Mouse (Mus musculus): ENCODE data around the gene Olfr149. TPM values are rescaled to one million over a fixed set of nuclear protein-coding genes. Genes with fewer than 3 reads are reported as not detected.
A peak's percentile ranks its signal among the peaks of the same experiment; 100 is the strongest.
"Not testable (repeated sequence)": the region's sequence is repeated elsewhere in the genome, so short reads cannot be mapped to it uniquely, and the experiment has no call there.

Olfr149 gene
- polyA plus RNA-seq (2015; fragmentation: Nextera tagmentation; extraction: Ambion mirVana), result not detected in 2 replicates

GRCm38 (mm10) chr9:39707017-39707416 is at the start of gene Olfr149:
TSS of gene Olfr149 (minus strand) at chr9:39707117.
- Histone ChIP-seq H3K9me3 (replicated peaks; ENCODE audit: low read length) (no peaks in the 10 kb centered on the region), H3K4me2 (ENCODE audit: low read length) (no peak within 1 kb of the TSS), H3K4me1 (replicated peaks; ENCODE audit: insufficient read depth, low read length) (no peaks in the 10 kb centered on the region), H3K27me3 (ENCODE audit: insufficient read depth, low read length) (no peaks in the 10 kb centered on the region), H3K4me3 (replicated peaks; ENCODE audit: low read depth, low read length) (no peak within 1 kb of the TSS), H3K9ac (ENCODE audit: low read depth, low read length) (no peak within 1 kb of the TSS), H3K36me3 (ENCODE audit: insufficient read depth, low read length) (no peaks in the 10 kb centered on the region), H3K27ac (no peak within 1 kb of the TSS)
- DNase-seq (ENCODE audit: low spot score) (no peak), ATAC-seq (replicated peaks; ENCODE audit: low FRiP score, low read depth) (no peak)
- TF ChIP-seq CTCF (IDR thresholded peaks at IDR 0.05; ENCODE audit: low read depth), result no peak

GRCm38 (mm10) chr9:39746428-39746827 is 39.5 kb upstream of the Olfr149 start:
- Histone ChIP-seq H3K36me3 (ENCODE audit: insufficient read depth, low read length) (no peaks in the 10 kb centered on the region), H3K9me3 (replicated peaks; ENCODE audit: low read length) (no peaks in the 10 kb centered on the region), H3K4me3 (replicated peaks; ENCODE audit: low read depth, low read length) (no peak overlapping the region), H3K27ac (no peak overlapping the region), H3K9ac (ENCODE audit: low read depth, low read length) (no peak overlapping the region), H3K27me3 (ENCODE audit: insufficient read depth, low read length) (no peaks in the 10 kb centered on the region), H3K4me2 (ENCODE audit: low read length) (no peak overlapping the region), H3K4me1 (replicated peaks; ENCODE audit: insufficient read depth, low read length) (no peaks in the 10 kb centered on the region)
- 89% methylated on average over 1 of the region's 1 CpGs for WGBS
- no peak for TF ChIP-seq CTCF (IDR thresholded peaks at IDR 0.05; ENCODE audit: low read depth)
- DNase-seq (ENCODE audit: low spot score) (no peak), ATAC-seq (replicated peaks; ENCODE audit: low FRiP score, low read depth) (no peak)

- Histone ChIP-seq H3K27me3 (ENCODE audit: insufficient read depth, low read length) (no peaks in the 10 kb centered on the region), H3K9ac (ENCODE audit: low read depth, low read length) (no peak within 1 kb of the TSS), H3K36me3 (ENCODE audit: insufficient read depth, low read length) (no peaks in the 10 kb centered on the region), H3K4me3 (replicated peaks; ENCODE audit: low read depth, low read length) (no peak within 1 kb of the TSS), H3K9me3 (replicated peaks; ENCODE audit: low read length) (no peaks in the 10 kb centered on the region), H3K27ac (no peak within 1 kb of the TSS), H3K4me2 (ENCODE audit: low read length) (no peak within 1 kb of the TSS), H3K4me1 (replicated peaks; ENCODE audit: insufficient read depth, low read length) (no peaks in the 10 kb centered on the region)
- TF ChIP-seq CTCF (IDR thresholded peaks at IDR 0.05; ENCODE audit: low read depth), result no peak
- ATAC-seq (replicated peaks; ENCODE audit: low FRiP score, low read depth) (no peak), DNase-seq (ENCODE audit: low spot score) (no peak)
These were observed 39.0 kb upstream of the Olfr149 start, which contains the start of gene Olfr967 for GRCm38 (mm10) chr9:39745949-39746348. TSS of gene Olfr967 (plus strand) at chr9:39746249.

- no peaks in the 10 kb centered on the region for H3K4me1 ChIP-seq (replicated peaks; ENCODE audit: insufficient read depth, low read length)
- H3K27ac ChIP-seq, result no peak overlapping the region
- no peak overlapping the region for H3K9ac ChIP-seq (ENCODE audit: low read depth, low read length)
- 79% methylated on average over 1 of the region's 1 CpGs for WGBS
- H3K36me3 ChIP-seq (ENCODE audit: insufficient read depth, low read length), result no peaks in the 10 kb centered on the region
- TF ChIP-seq CTCF (IDR thresholded peaks at IDR 0.05; ENCODE audit: low read depth), result no peak
- no peak overlapping the region for H3K4me2 ChIP-seq (ENCODE audit: low read length)
- ATAC-seq (replicated peaks; ENCODE audit: low FRiP score, low read depth), result no peak
- H3K9me3 ChIP-seq (replicated peaks; ENCODE audit: low read length), result no peaks in the 10 kb centered on the region
- no peak overlapping the region for H3K4me3 ChIP-seq (replicated peaks; ENCODE audit: low read depth, low read length)
- H3K27me3 ChIP-seq (ENCODE audit: insufficient read depth, low read length), result no peaks in the 10 kb centered on the region
- no peak for DNase-seq (ENCODE audit: low spot score)
These were observed 33.8 kb upstream of the Olfr149 start for GRCm38 (mm10) chr9:39740741-39741140.

GRCm38 (mm10) chr9:39730678-39731077 is 23.8 kb upstream of the Olfr149 start, which contains the start of gene Olfr150:
TSS of gene Olfr150 (plus strand) at chr9:39730978.
- TF ChIP-seq CTCF (IDR thresholded peaks at IDR 0.05; ENCODE audit: low read depth), result no peak

GRCm38 (mm10) chr9:39711053-39711452 is 4.1 kb upstream of the Olfr149 start, which contains the start of gene Olfr965:
TSS of gene Olfr965 (plus strand) at chr9:39711353.
- H3K4me1 ChIP-seq (replicated peaks; ENCODE audit: insufficient read depth, low read length), result no peaks in the 10 kb centered on the region
- no peak within 1 kb of the TSS for H3K27ac ChIP-seq
- no peak for DNase-seq (ENCODE audit: low spot score)
- H3K9ac ChIP-seq (ENCODE audit: low read depth, low read length), result no peak within 1 kb of the TSS
- H3K27me3 ChIP-seq (ENCODE audit: insufficient read depth, low read length), result no peaks in the 10 kb centered on the region
- H3K4me3 ChIP-seq (replicated peaks; ENCODE audit: low read depth, low read length), result no peak within 1 kb of the TSS
- TF ChIP-seq CTCF (IDR thresholded peaks at IDR 0.05; ENCODE audit: low read depth), result no peak
- no peak within 1 kb of the TSS for H3K4me2 ChIP-seq (ENCODE audit: low read length)
- H3K9me3 ChIP-seq (replicated peaks; ENCODE audit: low read length), result no peaks in the 10 kb centered on the region
- H3K36me3 ChIP-seq (ENCODE audit: insufficient read depth, low read length), result no peaks in the 10 kb centered on the region
- no peak for ATAC-seq (replicated peaks; ENCODE audit: low FRiP score, low read depth)

More at GRCm38 (mm10) chr9:39730678-39731077, 23.8 kb upstream of the Olfr149 start, which contains the start of gene Olfr150:
- Histone ChIP-seq H3K36me3 (ENCODE audit: insufficient read depth, low read length) (no peaks in the 10 kb centered on the region), H3K4me2 (ENCODE audit: low read length) (no peak within 1 kb of the TSS), H3K4me3 (replicated peaks; ENCODE audit: low read depth, low read length) (no peak within 1 kb of the TSS), H3K9me3 (replicated peaks; ENCODE audit: low read length) (no peaks in the 10 kb centered on the region), H3K9ac (ENCODE audit: low read depth, low read length) (no peak within 1 kb of the TSS), H3K27me3 (ENCODE audit: insufficient read depth, low read length) (no peaks in the 10 kb centered on the region), H3K4me1 (replicated peaks; ENCODE audit: insufficient read depth, low read length) (no peaks in the 10 kb centered on the region), H3K27ac (no peak within 1 kb of the TSS)
- DNase-seq (ENCODE audit: low spot score) (no peak), ATAC-seq (replicated peaks; ENCODE audit: low FRiP score, low read depth) (no peak)

- Histone ChIP-seq H3K36me3 (ENCODE audit: insufficient read depth, low read length) (no peaks in the 10 kb centered on the region), H3K4me2 (ENCODE audit: low read length) (no peak overlapping the region), H3K4me1 (replicated peaks; ENCODE audit: insufficient read depth, low read length) (no peaks in the 10 kb centered on the region), H3K27ac (no peak overlapping the region), H3K9ac (ENCODE audit: low read depth, low read length) (no peak overlapping the region), H3K4me3 (replicated peaks; ENCODE audit: low read depth, low read length) (no peak overlapping the region), H3K27me3 (ENCODE audit: insufficient read depth, low read length) (no peaks in the 10 kb centered on the region), H3K9me3 (replicated peaks; ENCODE audit: low read length) (no peaks in the 10 kb centered on the region)
- 33% methylated on average over 3 of the region's 3 CpGs for WGBS
- TF ChIP-seq CTCF (IDR thresholded peaks at IDR 0.05; ENCODE audit: low read depth), result no peak
- ATAC-seq (replicated peaks; ENCODE audit: low FRiP score, low read depth), result no peak
- peak; percentile 32 for DNase-seq (ENCODE audit: low spot score)
These were observed 2.0 kb upstream of the Olfr149 start for GRCm38 (mm10) chr9:39708958-39709357.

GRCm38 (mm10) chr9:39701123-39701522 is 5.8 kb downstream of the Olfr149 start:
- H3K4me1 ChIP-seq (replicated peaks; ENCODE audit: insufficient read depth, low read length); H3K4me2 ChIP-seq (ENCODE audit: low read length); H3K27me3 ChIP-seq (ENCODE audit: insufficient read depth, low read length); H3K9me3 ChIP-seq (replicated peaks; ENCODE audit: low read length); DNase-seq (ENCODE audit: low spot score); H3K36me3 ChIP-seq (ENCODE audit: insufficient read depth, low read length); H3K9ac ChIP-seq (ENCODE audit: low read depth, low read length); H3K4me3 ChIP-seq (replicated peaks; ENCODE audit: low read depth, low read length); H3K27ac ChIP-seq; ATAC-seq (replicated peaks; ENCODE audit: low FRiP score, low read depth): not testable (repeated sequence)
- WGBS, result 80% methylated on average over 8 of the region's 8 CpGs

Data from kidney, postnatal 0 days (tissue).